Mouse (Mus musculus) neural tube, embryonic 13.5 days (tissue): ENCODE results near the gene Asb6. TPM values are rescaled to one million over a fixed set of nuclear protein-coding genes. Genes with fewer than 3 reads are reported as not detected.

Experiments
- ATAC-seq: fragments of 200-750 bp; cut with Nextera tagmentation; 2 replicates; pipeline ENCODE4 v1.8.0; 2017; ENCODE audit warnings: low read depth, mild to moderate bottlenecking, moderate TSS enrichment, moderate library complexity
- H3K27ac ChIP-seq: fragments of 300-500 bp; sonication (generic); replicated peaks from 2 replicates; pipeline ENCODE4 v1.5.1; 2015; ENCODE audit warnings: moderate library complexity, mild to moderate bottlenecking, inconsistent platforms
- H3K27me3 ChIP-seq: fragments of 300-500 bp; sonication (generic); 2 replicates; pipeline ENCODE4 v1.6.1; 2015; ENCODE audit warnings: mild to moderate bottlenecking, inconsistent platforms
- H3K36me3 ChIP-seq: fragments of 300-500 bp; sonication (generic); 2 replicates; pipeline ENCODE4 v1.6.1; 2015; ENCODE audit warnings: mild to moderate bottlenecking, inconsistent platforms
- H3K4me1 ChIP-seq: fragments of 300-500 bp; sonication (generic); replicated peaks from 2 replicates; pipeline ENCODE4 v1.6.1; 2015; ENCODE audit warnings: inconsistent platforms
- H3K4me2 ChIP-seq: fragments of 300-500 bp; sonication (generic); 2 replicates; pipeline ENCODE4 v1.6.1; 2015; ENCODE audit warnings: inconsistent platforms, mild to moderate bottlenecking, moderate library complexity
- H3K4me3 ChIP-seq: fragments of 300-500 bp; sonication (generic); 2 replicates; pipeline ENCODE4 v1.5.1; 2015; ENCODE audit warnings: mild to moderate bottlenecking, inconsistent platforms
- H3K9ac ChIP-seq: fragments of 300-500 bp; sonication (generic); 2 replicates; pipeline ENCODE4 v1.6.1; 2015; ENCODE audit warnings: moderate library complexity, mild to moderate bottlenecking, inconsistent platforms
- H3K9me3 ChIP-seq: fragments of 300-500 bp; sonication (generic); 2 replicates; pipeline ENCODE4 v1.6.1; 2016; ENCODE audit warnings: inconsistent platforms
- WGBS: fragments of 180-500 bp; shearing (Covaris S2); methylation state at CpG from one replicate; pipeline ENCODE4 v1.1.7; 2015; 5-methylcytosine and 5-hydroxymethylcytosine counted together
- polyA plus RNA-seq: library from polyadenylated mRNA; unstranded; fragments of >200 nt; fragmentation: Nextera tagmentation; extraction: Ambion mirVana; gene quantifications from 2 replicates; pipeline ENCODE4 v1.2.1, GENCODE M21; 2015

Gene Asb6
- polyA plus RNA-seq, 1 experiment from 2014 or later: 38.2 TPM

- Histone ChIP-seq H3K27me3 (peaks cover 10% of the 10 kb centered on the region; the same call in 1 of the 2 replicates), H3K27ac (peak within 1 kb of the TSS; percentile 86), H3K9me3 (no peaks in the 10 kb centered on the region), H3K4me1 (peaks cover 38% of the 10 kb centered on the region), H3K4me3 (peak within 1 kb of the TSS; percentile 83), H3K4me2 (peak within 1 kb of the TSS; percentile 96), H3K36me3 (peaks cover 7% of the 10 kb centered on the region), H3K9ac (peak within 1 kb of the TSS; percentile 96)
- under 1% methylated on average over 44 of the region's 44 CpGs for WGBS
- peak; percentile 97 for ATAC-seq
Observed at GRCm38 (mm10) chr2:30807648-30808295, 22.4 kb downstream of the Asb6 start, which contains the start of gene Ntmt1. TSS of gene Ntmt1 (plus strand) at chr2:30807826.

- Histone ChIP-seq H3K9me3 (no peaks in the 10 kb centered on the region), H3K27ac (peak overlapping the region; percentile 86), H3K36me3 (peaks cover 2% of the 10 kb centered on the region), H3K4me1 (peaks cover 38% of the 10 kb centered on the region), H3K4me3 (peak overlapping the region; percentile 83), H3K4me2 (peak overlapping the region; percentile 96), H3K27me3 (peaks cover 16% of the 10 kb centered on the region), H3K9ac (peak overlapping the region; percentile 96)
- no peak; the same call in 1 of the 2 replicates for ATAC-seq
- 7% methylated on average over 28 of the region's 28 CpGs for WGBS
Observed at GRCm38 (mm10) chr2:30807147-30807647, 22.9 kb downstream of the Asb6 start.

- Histone ChIP-seq H3K27me3 (peaks cover 28% of the 10 kb centered on the region), H3K4me2 (no peak overlapping the region), H3K9me3 (no peaks in the 10 kb centered on the region), H3K4me1 (peaks cover 39% of the 10 kb centered on the region), H3K36me3 (no peaks in the 10 kb centered on the region), H3K9ac (no peak overlapping the region), H3K4me3 (no peak overlapping the region), H3K27ac (no peak overlapping the region)
- 100% methylated on average over 2 of the region's 2 CpGs for WGBS
- no peak for ATAC-seq
Observed at GRCm38 (mm10) chr2:30805983-30806382, 24.1 kb downstream of the Asb6 start.

- H3K27ac ChIP-seq: no peak within 1 kb of the TSS
- no peak within 1 kb of the TSS for H3K9ac ChIP-seq
- H3K4me2 ChIP-seq: no peak within 1 kb of the TSS
- peaks cover 26% of the 10 kb centered on the region for H3K4me1 ChIP-seq
- WGBS: 82% methylated on average over 3 of the region's 3 CpGs
- H3K4me3 ChIP-seq: no peak within 1 kb of the TSS
- no peak for ATAC-seq
- no peaks in the 10 kb centered on the region for H3K9me3 ChIP-seq
- no peaks in the 10 kb centered on the region for H3K36me3 ChIP-seq
- H3K27me3 ChIP-seq: peaks cover 43% of the 10 kb centered on the region
Observed at GRCm38 (mm10) chr2:30803604-30804003, 26.5 kb downstream of the Asb6 start, which contains the start of gene 1700001O22Rik. TSS of gene 1700001O22Rik (minus strand) at chr2:30803661.

GRCm38 (mm10) chr2:30801067-30801852 lies 28.9 kb downstream of the Asb6 start:
- no peaks in the 10 kb centered on the region for H3K9me3 ChIP-seq
- peaks cover 43% of the 10 kb centered on the region for H3K27me3 ChIP-seq
- no peaks in the 10 kb centered on the region for H3K36me3 ChIP-seq
- no peak overlapping the region for H3K27ac ChIP-seq
- H3K4me2 ChIP-seq: peak overlapping the region; percentile 77
- WGBS: 1% methylated on average over 76 of the region's 77 CpGs
- peak overlapping the region; percentile 43 for H3K4me3 ChIP-seq
- H3K9ac ChIP-seq: peak overlapping the region; percentile 67
- H3K4me1 ChIP-seq: peaks cover 32% of the 10 kb centered on the region
- peak; percentile 20; the same call in 1 of the 2 replicates for ATAC-seq

- Histone ChIP-seq H3K36me3 (no peaks in the 10 kb centered on the region), H3K9me3 (no peaks in the 10 kb centered on the region), H3K9ac (peak overlapping the region; percentile 67; the same call in 1 of the 2 replicates), H3K4me2 (peak overlapping the region; percentile 77), H3K27ac (no peak overlapping the region), H3K4me3 (peak overlapping the region; percentile 43), H3K4me1 (peaks cover 38% of the 10 kb centered on the region), H3K27me3 (peaks cover 43% of the 10 kb centered on the region)
- 22% methylated on average over 7 of the region's 7 CpGs for WGBS
- ATAC-seq: no peak
Observed at GRCm38 (mm10) chr2:30800671-30801066, 29.5 kb downstream of the Asb6 start.

- H3K27me3 ChIP-seq: peaks cover 43% of the 10 kb centered on the region
- WGBS: 78% methylated on average over 3 of the region's 3 CpGs
- H3K4me1 ChIP-seq: peaks cover 47% of the 10 kb centered on the region
- no peak overlapping the region for H3K4me2 ChIP-seq
- H3K9me3 ChIP-seq: no peaks in the 10 kb centered on the region
- ATAC-seq: no peak
- no peak overlapping the region for H3K27ac ChIP-seq
- H3K4me3 ChIP-seq: no peak overlapping the region
- no peak overlapping the region for H3K9ac ChIP-seq
- no peaks in the 10 kb centered on the region for H3K36me3 ChIP-seq
Observed at GRCm38 (mm10) chr2:30799456-30799855, 30.7 kb downstream of the Asb6 start.

- 4% methylated on average over 11 of the region's 11 CpGs for WGBS
- H3K36me3 ChIP-seq: no peaks in the 10 kb centered on the region
- H3K4me1 ChIP-seq: peaks cover 51% of the 10 kb centered on the region
- H3K9me3 ChIP-seq: no peaks in the 10 kb centered on the region
- peak; percentile 82 for ATAC-seq
- peak overlapping the region; percentile 27; the same call in 1 of the 2 replicates for H3K9ac ChIP-seq
- H3K27ac ChIP-seq: peak overlapping the region; percentile 85
- peak overlapping the region; percentile 39 for H3K4me2 ChIP-seq
- H3K27me3 ChIP-seq: peaks cover 19% of the 10 kb centered on the region
- peak overlapping the region; percentile 11; the same call in 1 of the 2 replicates for H3K4me3 ChIP-seq
Observed at GRCm38 (mm10) chr2:30796382-30796781, 33.8 kb downstream of the Asb6 start.

GRCm38 (mm10) chr2:30795889-30796275 lies 34.3 kb downstream of the Asb6 start:
- Histone ChIP-seq H3K4me2 (peak overlapping the region; percentile 39), H3K27ac (peak overlapping the region; percentile 85)
- peak; percentile 13; the same call in 1 of the 2 replicates for ATAC-seq

GRCm38 (mm10) chr2:30795271-30795888 lies 34.8 kb downstream of the Asb6 start:
- H3K36me3 ChIP-seq: no peaks in the 10 kb centered on the region
- no peaks in the 10 kb centered on the region for H3K9me3 ChIP-seq
- H3K27me3 ChIP-seq: peaks cover 9% of the 10 kb centered on the region
- no peak for ATAC-seq
- peak overlapping the region; percentile 85 for H3K27ac ChIP-seq
- no peak overlapping the region for H3K4me3 ChIP-seq
- peaks cover 42% of the 10 kb centered on the region for H3K4me1 ChIP-seq
- 62% methylated on average over 7 of the region's 7 CpGs for WGBS
- peak overlapping the region; percentile 60 for H3K4me2 ChIP-seq
- H3K9ac ChIP-seq: peak overlapping the region; percentile 27; the same call in 1 of the 2 replicates

More at GRCm38 (mm10) chr2:30795889-30796275, 34.3 kb downstream of the Asb6 start:
- Histone ChIP-seq H3K9ac (peak overlapping the region; percentile 27; the same call in 1 of the 2 replicates), H3K27me3 (peaks cover 14% of the 10 kb centered on the region), H3K4me1 (peaks cover 46% of the 10 kb centered on the region), H3K9me3 (no peaks in the 10 kb centered on the region), H3K36me3 (no peaks in the 10 kb centered on the region), H3K4me3 (peak overlapping the region; percentile 11; the same call in 1 of the 2 replicates)
- 37% methylated on average over 5 of the region's 5 CpGs for WGBS

- no peaks in the 10 kb centered on the region for H3K36me3 ChIP-seq
- peak; percentile 73 for ATAC-seq
- H3K27ac ChIP-seq: peak overlapping the region; percentile 84
- WGBS: 4% methylated on average over 48 of the region's 48 CpGs
- H3K4me2 ChIP-seq: peak overlapping the region; percentile 60
- no peaks in the 10 kb centered on the region for H3K9me3 ChIP-seq
- H3K4me1 ChIP-seq: peaks cover 37% of the 10 kb centered on the region
- H3K9ac ChIP-seq: peak overlapping the region; percentile 72
- H3K27me3 ChIP-seq: no peaks in the 10 kb centered on the region
- peak overlapping the region; percentile 37 for H3K4me3 ChIP-seq
Observed at GRCm38 (mm10) chr2:30794179-30795108, 35.7 kb downstream of the Asb6 start.
